Mouse (Mus musculus) right cerebral cortex, postnatal 4 days (tissue): ENCODE measurements around the gene Xrra1.
A peak's percentile ranks its signal among the peaks of the same experiment; 100 is the strongest.
"Not testable (repeated sequence)": the region's sequence is repeated elsewhere in the genome, so short reads cannot be mapped to it uniquely, and the experiment has no call there.

ENCODE experiments used
- DNase-seq: peaks from one replicate; pipeline ENCODE4 v3.0.0-alpha.2; 2022

Xrra1 gene

DNA sequence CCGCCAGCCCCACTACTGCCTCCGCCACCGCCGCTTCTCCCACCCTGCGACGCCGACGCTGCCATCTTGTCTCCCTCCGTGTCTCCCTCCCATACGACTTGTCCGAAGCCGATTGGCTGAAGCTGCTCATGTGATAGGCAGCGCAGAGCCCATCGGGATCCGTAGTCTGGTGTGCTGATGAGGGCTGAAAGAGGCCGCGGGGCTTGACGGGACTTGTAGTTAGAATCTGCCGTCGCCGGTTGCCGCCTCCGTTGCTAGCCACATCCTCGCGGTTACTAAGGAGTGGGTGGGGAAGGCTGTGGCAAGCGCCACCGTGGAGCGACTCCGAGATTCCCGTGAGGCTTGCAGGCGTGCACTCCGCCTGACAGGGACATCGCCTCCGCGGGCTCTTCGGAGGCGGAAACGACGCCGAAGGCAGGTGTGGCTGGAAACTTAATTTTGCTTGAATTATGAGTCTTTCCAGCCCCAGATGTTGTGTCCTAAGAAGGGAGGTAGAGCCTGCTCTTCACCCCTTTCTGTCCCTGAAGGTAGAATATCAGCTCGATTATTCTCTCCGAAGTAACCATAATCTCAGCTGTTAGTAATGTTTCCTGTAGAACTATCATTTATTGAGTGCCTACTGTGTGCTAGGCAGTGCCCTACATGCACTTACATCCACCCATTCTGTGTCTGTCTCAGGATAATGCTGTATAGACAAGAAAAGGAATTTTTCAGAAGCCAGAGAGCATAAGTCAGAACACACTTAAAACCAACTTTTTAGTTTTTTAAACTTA lies at the start of gene Xrra1:
TSS of gene Xrra1 (plus strand) at position 304 of the 773 bp plus-strand sequence.
- DNase-seq, result peak; percentile 94

DNA sequence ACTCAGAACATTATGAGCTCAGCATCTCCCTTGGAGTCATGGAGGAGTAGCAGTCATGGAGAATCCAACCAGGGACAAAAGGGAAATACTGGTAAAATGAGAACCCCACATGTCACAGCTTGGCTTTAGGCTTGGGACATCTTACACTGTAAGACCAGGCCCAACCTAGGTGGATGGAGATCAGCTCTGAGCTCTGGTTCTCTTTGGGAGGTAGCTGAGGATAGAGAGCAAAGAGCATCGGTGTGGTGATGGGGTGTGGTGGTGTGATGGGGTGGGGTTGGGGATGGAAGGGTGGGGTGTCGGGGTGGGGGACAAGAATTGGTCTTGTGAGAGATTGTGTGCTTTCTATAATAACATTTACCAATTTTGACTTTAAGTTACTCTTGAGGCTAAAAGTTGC lies 48.1 kb upstream of the Xrra1 start:
- no peak for DNase-seq

DNA sequence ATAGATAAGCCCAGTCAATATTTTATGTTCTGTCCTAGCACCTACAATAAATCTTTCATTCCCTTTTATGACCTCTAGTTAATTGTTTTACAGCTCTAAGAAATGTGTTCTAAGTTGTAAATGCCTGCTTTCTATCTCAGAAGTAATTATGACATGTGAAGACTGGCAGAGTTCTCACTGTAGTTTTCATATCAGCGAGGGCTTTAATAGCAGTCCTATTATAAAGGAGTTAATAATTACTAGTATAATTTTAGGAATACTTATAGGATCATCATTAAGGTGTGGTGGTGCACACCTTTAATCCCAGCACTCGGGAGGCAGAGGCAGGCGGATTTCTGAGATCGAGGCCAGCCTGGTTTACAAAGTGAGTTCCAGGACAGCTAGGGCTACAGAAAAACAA lies 47.3 kb upstream of the Xrra1 start:
- no peak for DNase-seq

DNA sequence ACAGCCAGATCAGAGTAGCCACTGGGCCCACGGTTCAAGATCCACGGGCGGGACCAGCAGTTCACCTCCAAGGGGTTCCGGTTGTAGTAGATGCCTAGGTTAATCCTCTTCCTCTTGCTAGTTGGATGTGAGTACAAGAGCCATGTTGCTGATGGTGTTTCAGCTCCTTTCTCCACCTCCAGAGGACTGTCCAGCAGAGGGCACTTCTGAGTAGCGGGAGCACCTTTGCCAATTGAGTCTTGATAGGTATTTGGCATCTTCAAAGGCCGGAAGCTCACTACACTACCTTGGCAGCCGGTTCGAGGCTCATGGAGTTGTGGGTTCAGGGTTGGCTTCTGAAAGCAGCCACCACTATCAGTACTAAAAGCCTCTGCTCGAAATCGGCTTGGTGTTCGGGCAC lies 45.5 kb upstream of the Xrra1 start:
- no peak for DNase-seq

- not testable (repeated sequence) for DNase-seq
Measured at GRCm38 (mm10) chr7:99818181-99818725, 40.7 kb upstream of the Xrra1 start.

DNA sequence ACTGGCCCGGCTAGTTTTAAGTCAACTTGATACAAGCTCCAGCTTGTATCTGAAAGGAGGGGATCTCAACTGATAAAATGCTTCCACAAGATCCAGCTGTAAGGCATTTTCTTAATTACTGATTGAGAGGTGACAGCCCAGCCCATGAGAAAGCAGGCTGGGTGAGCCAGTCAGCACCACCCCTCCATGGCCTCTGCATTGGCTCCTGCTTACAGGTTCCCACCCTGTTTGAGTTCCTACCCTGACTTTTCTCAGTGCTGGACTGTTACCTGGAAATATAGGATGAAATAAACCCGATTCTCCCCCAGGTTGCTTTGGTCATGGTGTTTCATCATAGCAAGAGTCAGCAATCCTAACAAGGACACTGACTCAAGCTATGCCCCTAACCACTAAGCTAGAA lies 37.0 kb upstream of the Xrra1 start:
- no peak for DNase-seq

DNA sequence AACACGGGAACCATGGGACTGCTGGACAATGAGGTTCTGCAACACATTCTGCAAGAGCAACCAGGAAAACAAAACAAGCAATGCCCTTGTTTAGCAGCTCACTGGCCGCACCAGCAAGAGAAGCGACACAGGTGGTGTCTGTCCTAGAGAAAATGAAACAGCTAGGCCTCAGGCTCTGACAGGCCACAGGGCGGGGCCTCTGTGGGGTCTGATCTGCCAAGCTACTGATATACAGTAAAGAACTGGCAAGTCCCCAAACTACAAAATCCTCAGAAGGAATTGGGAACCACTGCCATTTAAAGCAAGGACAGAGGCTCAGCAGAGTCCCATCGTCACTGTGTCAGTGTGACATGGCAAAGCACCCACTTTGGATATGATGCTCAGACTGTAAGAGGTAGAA lies 36.5 kb upstream of the Xrra1 start:
- no peak for DNase-seq

- no peak for DNase-seq
Measured at GRCm38 (mm10) chr7:99823045-99823663, 35.8 kb upstream of the Xrra1 start.

- no peak for DNase-seq
Measured at GRCm38 (mm10) chr7:99824649-99825483, 34.0 kb upstream of the Xrra1 start.

DNA sequence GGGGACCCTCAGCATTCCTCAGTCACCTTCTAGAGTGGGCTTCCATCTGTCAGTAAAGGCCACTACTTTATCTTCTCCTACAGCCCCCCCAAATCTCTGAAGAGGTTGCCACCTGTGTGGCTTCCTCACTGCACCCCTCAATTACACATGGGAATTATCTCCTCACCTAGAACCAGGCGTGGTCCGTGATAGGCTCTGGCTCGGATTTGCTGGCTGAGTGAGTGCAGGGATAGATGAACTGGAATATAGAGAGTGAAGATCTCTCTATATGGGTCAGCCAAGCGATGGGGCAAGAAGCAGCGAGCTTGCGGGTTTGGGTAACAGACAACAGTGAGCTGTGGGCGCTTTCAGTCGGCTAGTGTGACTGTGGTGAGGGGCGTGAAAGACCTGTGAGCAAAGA lies 33.4 kb upstream of the Xrra1 start:
- DNase-seq, result no peak

DNA sequence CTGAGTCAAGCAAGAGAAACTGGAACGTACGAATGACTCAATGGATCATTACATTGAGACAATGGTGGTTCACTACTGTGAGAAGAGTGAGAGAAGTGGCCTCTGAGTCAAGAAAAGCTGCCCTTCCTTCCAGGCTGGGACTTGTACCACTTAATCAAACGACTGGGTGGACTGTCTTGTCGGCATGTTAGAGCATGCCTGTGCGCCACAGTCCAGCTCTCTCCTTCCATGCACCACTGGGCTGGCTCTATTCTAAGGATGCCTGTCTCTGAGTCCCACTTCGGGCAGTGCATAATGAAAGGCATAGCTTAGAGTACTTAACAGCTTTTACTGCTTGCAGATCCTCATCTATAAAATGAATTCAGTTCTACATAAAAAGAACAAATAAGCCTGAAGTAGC lies 32.8 kb upstream of the Xrra1 start:
- no peak for DNase-seq

- peak; percentile 82 for DNase-seq
Measured at GRCm38 (mm10) chr7:99828083-99828570, 30.8 kb upstream of the Xrra1 start, which contains the start of gene Neu3. TSS of gene Neu3 (minus strand) at chr7:99828417.

- no peak for DNase-seq
Measured at GRCm38 (mm10) chr7:99833115-99833845, 25.6 kb upstream of the Xrra1 start.

- DNase-seq, result no peak
Measured at GRCm38 (mm10) chr7:99833846-99834222, 25.1 kb upstream of the Xrra1 start.

DNA sequence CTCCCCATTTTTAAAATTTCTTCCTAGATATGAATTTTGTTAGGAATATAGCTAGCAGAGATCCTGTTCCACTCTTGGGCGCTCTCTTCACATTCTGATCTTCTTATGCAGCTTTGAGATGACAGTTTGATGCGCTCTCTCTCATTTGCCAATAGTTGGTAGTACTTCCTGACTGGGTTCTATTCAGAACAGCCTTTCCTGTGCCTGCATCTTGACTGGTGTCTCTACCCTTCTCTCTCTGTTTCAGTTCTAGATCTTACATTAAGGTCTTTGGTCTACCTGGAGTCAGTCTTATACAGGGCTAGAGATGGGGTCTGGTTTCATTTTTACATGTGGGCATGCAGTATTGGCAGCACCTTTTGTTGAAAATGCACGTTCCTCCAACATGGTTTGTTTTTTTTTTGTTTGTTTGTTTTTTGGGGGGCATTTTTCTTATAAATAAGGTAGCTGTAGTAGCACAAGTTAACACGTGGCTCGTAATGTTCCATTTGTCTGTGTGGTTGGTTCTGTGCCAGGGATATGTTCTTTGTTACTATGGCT lies 24.5 kb upstream of the Xrra1 start:
- no peak for DNase-seq

GRCm38 (mm10) chr7:99836781-99837180 lies 22.1 kb upstream of the Xrra1 start:
- no peak for DNase-seq

GRCm38 (mm10) chr7:99837358-99838071 lies 21.4 kb upstream of the Xrra1 start:
- no peak for DNase-seq

DNA sequence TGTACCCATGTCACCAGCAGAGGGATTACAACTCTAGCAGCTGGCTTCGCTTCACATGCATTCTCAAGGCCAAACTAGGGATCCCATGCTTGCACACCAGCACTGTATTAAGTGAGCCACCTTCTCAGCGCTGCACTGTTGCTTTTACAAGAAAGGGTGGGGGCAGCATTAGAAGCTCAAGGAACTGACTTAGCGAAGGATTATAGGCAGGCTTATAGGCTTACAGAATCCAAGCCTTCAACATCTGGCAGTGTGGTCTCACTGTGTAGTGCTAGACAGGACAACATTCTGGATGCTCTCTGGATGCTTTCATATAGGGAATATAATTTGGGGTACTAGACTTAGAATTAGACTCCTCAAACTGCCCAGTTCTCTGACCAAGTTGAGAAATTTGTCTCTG lies 20.7 kb upstream of the Xrra1 start:
- DNase-seq, result no peak

GRCm38 (mm10) chr7:99845533-99846236 lies 13.2 kb upstream of the Xrra1 start:
- no peak for DNase-seq

- DNase-seq, result no peak
Measured at GRCm38 (mm10) chr7:99850534-99850933, 8.4 kb upstream of the Xrra1 start.

- no peak for DNase-seq
Measured at GRCm38 (mm10) chr7:99851121-99851520, 7.8 kb upstream of the Xrra1 start.
